Mouse (Mus musculus) inflammation-experienced regulatory T-cells (primary cell): ENCODE measurements around the gene Vmn1r118. TPM values are rescaled to one million over a fixed set of nuclear protein-coding genes. Genes with fewer than 3 reads are reported as not detected.

ENCODE experiments used
- polyA plus RNA-seq, 2 experiments: library from polyadenylated mRNA; unstranded; fragments of 100-300 nt; shearing (Covaris generic); gene quantifications; one replicate each; pipeline ENCODE4 v1.2.1; 2017

The Vmn1r118 gene
- under 1 TPM in 1 of 2 experiments, not detected in 1; 0.49 TPM for polyA plus RNA-seq

DNA sequence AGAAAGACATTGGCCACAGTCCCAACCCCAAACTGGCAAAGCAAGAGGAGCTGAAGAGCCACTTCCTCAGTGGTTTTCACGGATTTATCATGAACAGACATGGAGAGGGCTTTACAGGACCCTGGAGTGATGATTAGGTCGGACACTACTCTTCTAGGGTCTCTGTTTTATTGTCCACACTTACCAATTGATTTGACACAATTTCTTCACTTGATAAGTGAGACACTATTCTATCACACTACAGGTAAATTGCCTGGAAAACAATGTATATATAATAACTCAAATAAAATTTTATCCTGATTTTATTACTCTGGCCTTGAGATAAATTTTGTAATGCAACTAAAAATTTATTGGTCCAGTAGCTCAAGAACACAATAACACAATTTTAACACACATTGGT, at the start of gene Vmn1r118:
TSS of gene Vmn1r118 (minus strand) at position 101 of the 400 bp plus-strand sequence.

DNA sequence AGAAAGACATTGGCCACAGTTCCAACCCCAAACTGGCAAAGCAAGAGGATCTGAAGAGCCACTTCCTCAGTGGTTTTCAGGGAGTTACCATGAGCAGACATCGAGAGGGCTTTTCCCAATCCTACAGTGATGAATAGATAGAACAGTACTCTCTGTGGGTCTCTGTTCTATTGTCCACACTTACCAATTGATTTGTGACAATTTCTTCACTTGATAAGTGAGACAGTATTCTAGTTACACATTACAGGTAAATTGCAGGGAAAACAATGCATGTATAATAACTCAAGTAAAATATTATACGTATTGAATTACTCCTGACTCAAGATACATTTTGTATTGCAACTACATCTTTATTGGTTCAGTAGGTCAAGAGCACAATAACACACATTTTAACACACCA, 28.1 kb downstream of the Vmn1r118 start, which contains the start of gene Vmn1r117:
TSS of gene Vmn1r117 (minus strand) at position 101 of the 400 bp plus-strand sequence.

DNA sequence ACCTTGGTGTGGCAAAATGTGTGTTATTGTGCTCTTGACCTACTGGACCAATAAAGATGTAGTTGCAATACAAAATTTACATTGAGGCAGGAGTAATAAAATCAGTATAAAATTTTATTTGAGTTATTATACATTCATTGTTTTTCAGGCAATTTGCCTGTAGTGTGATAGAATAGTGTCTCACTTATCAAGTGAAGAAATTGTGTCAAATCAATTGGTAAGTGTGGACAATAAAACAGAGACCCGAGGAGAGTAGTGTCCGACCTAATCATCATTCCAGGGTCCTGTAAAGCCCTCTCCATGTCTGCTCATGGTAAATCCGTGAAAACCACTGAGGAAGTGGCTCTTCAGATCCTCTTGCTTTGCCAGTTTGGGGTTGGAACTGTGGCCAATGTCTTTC, 40.2 kb downstream of the Vmn1r118 start, which contains the start of gene Vmn1r116:
TSS of gene Vmn1r116 (plus strand) at position 301 of the 400 bp plus-strand sequence.

Other genes starting within 250 kb of the Vmn1r118 start
- gene Vmn1r107, start 243.4 kb downstream of the Vmn1r118 start, polyA plus RNA-seq = 1 to 10 TPM in 1 of 2 experiments, not detected in 1; 2.2 TPM
- gene Vmn1r111, start 209.1 kb downstream of the Vmn1r118 start, polyA plus RNA-seq = 1 to 10 TPM in 1 of 2 experiments, not detected in 1; 1.0 TPM
- gene Gm10668, start 181.7 kb downstream of the Vmn1r118 start, polyA plus RNA-seq = not detected
- gene Vmn1r112, start 141.2 kb downstream of the Vmn1r118 start, polyA plus RNA-seq = not detected
- not detected for gene Vmn1r113, start 125.1 kb downstream of the Vmn1r118 start, polyA plus RNA-seq
- gene Vmn1r114, start 100.2 kb downstream of the Vmn1r118 start, polyA plus RNA-seq = not detected
- gene Vmn1r115, start 67.4 kb downstream of the Vmn1r118 start, polyA plus RNA-seq = not detected
- gene Vmn1r116, start 40.1 kb downstream of the Vmn1r118 start, polyA plus RNA-seq = not detected
- under 1 TPM in 1 of 2 experiments, not detected in 1; 0.18 TPM for gene Vmn1r117, start 28.2 kb downstream of the Vmn1r118 start, polyA plus RNA-seq
- under 1 TPM in 1 of 2 experiments, not detected in 1; 0.36 TPM for gene Vmn1r119, start 100.1 kb upstream of the Vmn1r118 start, polyA plus RNA-seq
- gene Vmn1r120, start 141.4 kb upstream of the Vmn1r118 start, polyA plus RNA-seq = not detected
- gene Vmn1r121, start 186.2 kb upstream of the Vmn1r118 start, polyA plus RNA-seq = not detected
- not detected for gene Vmn1r122, start 221.8 kb upstream of the Vmn1r118 start, polyA plus RNA-seq
- gene Vmn1r123, start 249.8 kb upstream of the Vmn1r118 start, polyA plus RNA-seq = not detected